Mouse (Mus musculus): ENCODE results near the gene Dgka. TPM values are rescaled to one million over a fixed set of nuclear protein-coding genes. Genes with fewer than 3 reads are reported as not detected.

Gene Dgka
- polyA plus RNA-seq, 1 experiment from 2014 or later = 7.8 TPM

DNA sequence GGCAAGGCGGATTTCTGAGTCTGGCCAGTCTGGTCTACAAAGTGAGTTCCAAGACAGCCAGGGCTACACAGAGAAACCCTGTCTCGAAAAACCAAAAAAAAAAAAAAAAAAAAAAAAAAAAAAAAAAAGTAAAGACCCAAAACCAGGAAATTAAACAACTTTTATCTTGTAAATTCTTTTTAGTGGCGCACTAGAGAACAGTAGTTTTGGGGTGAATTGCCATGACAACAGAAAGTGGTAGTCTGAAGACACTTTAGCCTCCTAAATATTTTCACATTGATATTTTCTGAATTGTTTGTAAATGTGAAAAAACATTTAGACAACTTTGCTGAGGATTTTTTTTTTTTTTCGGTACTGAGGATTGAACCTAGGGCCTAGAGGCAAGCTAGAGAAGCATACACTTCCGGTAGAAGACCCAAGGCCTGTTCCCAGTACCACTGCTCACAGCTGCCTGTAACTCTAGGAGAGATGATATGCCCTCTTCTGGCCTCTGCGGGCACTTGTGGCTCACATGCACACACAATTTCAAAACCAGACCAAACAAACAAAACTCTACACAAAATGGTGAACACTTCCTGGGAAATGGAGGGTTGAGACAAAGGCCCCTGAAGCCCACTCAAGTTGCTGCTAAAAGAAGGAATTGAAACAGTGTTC is 47.5 kb downstream of the Dgka start:
- Histone ChIP-seq H3K4me3 (ENCODE audit: low read depth, low read length) (peak overlapping the region; percentile 24; the same call in 1 of the 2 replicates), H3K4me1 (ENCODE audit: control insufficient read depth, insufficient read depth, low read length) (peaks cover 10% of the 10 kb centered on the region), H3K9me3 (ENCODE audit: control insufficient read depth, low read length) (no peaks in the 10 kb centered on the region), H3K4me2 (ENCODE audit: low read depth, low read length) (peak overlapping the region; percentile 39), H3K36me3 (ENCODE audit: control insufficient read depth, insufficient read depth, low read length) (no peaks in the 10 kb centered on the region), H3K27me3 (ENCODE audit: control insufficient read depth, insufficient read depth, low read length) (no peaks in the 10 kb centered on the region), H3K27ac (ENCODE audit: low read depth, low read length) (peak overlapping the region; percentile 61; the same call in 1 of the 2 replicates), H3K9ac (replicated peaks; ENCODE audit: low read depth, low read length) (no peak overlapping the region)
- 93% methylated on average over 6 of the region's 6 CpGs for WGBS
- ATAC-seq (ENCODE audit: low read depth) = no peak

DNA sequence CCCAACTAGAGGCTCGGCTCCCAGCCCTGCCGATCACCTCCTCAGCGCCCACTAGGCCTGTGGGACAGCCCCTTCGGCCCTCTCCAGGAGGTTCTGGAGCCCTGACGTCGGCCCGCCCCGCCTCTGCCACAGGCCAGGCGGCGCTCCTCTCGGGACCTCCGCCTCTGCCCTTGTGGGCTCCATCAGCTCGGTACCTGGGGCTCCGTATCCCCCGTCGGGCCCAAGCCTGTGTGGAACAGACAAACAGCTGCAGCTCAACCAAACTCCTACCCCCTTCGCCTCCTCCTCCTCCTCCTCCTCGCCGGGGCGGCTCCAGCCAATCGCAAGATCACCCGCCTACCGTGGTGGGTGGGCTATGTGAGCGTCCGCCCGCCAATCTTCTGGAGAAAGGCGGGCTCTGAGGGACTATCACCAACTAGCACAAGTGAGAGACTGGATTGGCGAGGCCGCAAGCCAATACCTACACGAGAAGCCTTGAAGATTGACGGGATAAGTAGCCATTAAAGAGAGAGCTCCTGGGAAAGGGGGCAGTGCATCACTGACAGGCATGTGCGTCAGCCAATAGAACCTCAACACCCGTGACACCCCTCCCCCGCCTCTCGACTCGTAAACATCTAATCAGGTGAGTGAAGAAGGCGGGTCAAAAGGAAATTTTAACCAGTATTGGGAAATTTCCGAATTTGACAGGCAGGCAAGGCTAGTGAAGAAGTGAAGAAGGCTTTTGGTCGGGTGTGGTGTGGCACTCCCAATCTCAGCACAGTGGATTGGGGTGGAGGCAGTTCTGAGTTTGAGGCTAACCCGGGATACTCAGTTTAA is 48.5 kb downstream of the Dgka start, which contains the start of gene Rab5b:
Gene Rab5b, minus strand, starts transcription at position 273 of the 816 bp plus-strand sequence.
- H3K9ac ChIP-seq (replicated peaks; ENCODE audit: low read depth, low read length) = peak within 1 kb of the TSS; percentile 97
- H3K27me3 ChIP-seq (ENCODE audit: control insufficient read depth, insufficient read depth, low read length) = no peaks in the 10 kb centered on the region
- H3K4me1 ChIP-seq (ENCODE audit: control insufficient read depth, insufficient read depth, low read length) = peaks cover 10% of the 10 kb centered on the region
- no peaks in the 10 kb centered on the region for H3K36me3 ChIP-seq (ENCODE audit: control insufficient read depth, insufficient read depth, low read length)
- peak within 1 kb of the TSS; percentile 96 for H3K27ac ChIP-seq (ENCODE audit: low read depth, low read length)
- H3K4me3 ChIP-seq (ENCODE audit: low read depth, low read length) = peak within 1 kb of the TSS; percentile 90
- H3K4me2 ChIP-seq (ENCODE audit: low read depth, low read length) = peak within 1 kb of the TSS; percentile 76
- ATAC-seq (ENCODE audit: low read depth) = peak; percentile 99
- 2% methylated on average over 35 of the region's 40 CpGs for WGBS
- H3K9me3 ChIP-seq (ENCODE audit: control insufficient read depth, low read length) = no peaks in the 10 kb centered on the region

DNA sequence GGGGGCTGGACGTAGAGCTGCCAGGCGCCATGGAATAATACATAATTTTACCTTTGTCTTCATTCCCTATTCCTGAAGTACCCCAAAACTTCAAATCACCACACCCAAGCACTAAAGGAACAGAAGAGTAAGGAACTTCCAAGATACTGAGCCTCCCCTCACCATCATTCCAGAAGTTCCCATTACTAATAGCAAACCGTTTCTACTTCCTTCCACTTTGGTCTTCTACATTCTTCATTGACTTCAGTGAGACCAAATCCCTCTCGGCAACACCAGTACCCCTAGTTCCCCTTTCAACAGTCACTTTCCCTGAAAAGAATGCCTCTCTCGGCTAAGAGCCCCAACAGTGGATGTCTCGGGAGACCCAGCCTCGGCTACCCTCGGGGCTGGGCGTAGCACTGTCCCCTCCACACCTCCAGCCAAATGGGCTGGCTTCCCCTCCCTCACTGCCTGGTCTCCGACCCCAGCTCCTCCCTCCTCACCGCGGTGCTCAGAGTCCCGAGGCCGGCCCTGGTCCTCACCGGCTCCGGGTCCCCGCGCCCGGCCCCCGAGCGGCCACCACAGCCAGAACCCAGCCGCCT is 49.2 kb downstream of the Dgka start:
- Histone ChIP-seq H3K9ac (replicated peaks; ENCODE audit: low read depth, low read length) (peak overlapping the region; percentile 97), H3K9me3 (ENCODE audit: control insufficient read depth, low read length) (no peaks in the 10 kb centered on the region), H3K4me1 (ENCODE audit: control insufficient read depth, insufficient read depth, low read length) (peaks cover 10% of the 10 kb centered on the region), H3K4me3 (ENCODE audit: low read depth, low read length) (peak overlapping the region; percentile 90), H3K27me3 (ENCODE audit: control insufficient read depth, insufficient read depth, low read length) (no peaks in the 10 kb centered on the region), H3K36me3 (ENCODE audit: control insufficient read depth, insufficient read depth, low read length) (no peaks in the 10 kb centered on the region), H3K4me2 (ENCODE audit: low read depth, low read length) (peak overlapping the region; percentile 76), H3K27ac (ENCODE audit: low read depth, low read length) (peak overlapping the region; percentile 96)
- WGBS = 2% methylated on average over 22 of the region's 22 CpGs
- no peak for ATAC-seq (ENCODE audit: low read depth)

DNA sequence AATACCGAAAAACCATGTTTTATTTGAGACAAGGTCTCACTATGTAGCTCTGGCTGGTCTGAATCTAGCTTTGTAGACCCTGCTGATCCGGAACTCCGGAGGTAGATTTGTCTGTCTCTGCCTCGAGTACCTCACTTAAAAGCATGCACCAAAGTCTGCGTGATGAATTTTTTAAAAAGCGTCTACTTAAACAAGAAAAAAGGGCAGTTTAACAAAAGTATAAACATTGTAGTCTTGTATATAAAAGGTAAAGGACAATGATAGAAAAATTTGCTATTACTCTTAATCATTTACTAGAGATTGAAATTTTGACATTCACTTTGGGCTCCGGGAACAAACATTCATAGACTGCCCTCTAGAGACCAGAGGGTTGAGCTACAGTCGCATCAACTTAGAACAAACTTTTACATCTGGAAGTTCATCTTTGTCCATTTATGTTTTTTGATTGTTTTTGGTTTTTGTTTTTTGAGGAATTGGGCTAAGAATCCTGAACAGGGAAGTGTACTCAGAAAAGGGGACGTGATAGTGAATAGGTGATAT is 70.1 kb downstream of the Dgka start:
- Histone ChIP-seq H3K4me2 (ENCODE audit: low read depth, low read length) (peak overlapping the region; percentile 89), H3K9ac (replicated peaks; ENCODE audit: low read depth, low read length) (no peak overlapping the region), H3K9me3 (ENCODE audit: control insufficient read depth, low read length) (no peaks in the 10 kb centered on the region), H3K4me1 (ENCODE audit: control insufficient read depth, insufficient read depth, low read length) (peaks cover 6% of the 10 kb centered on the region), H3K4me3 (ENCODE audit: low read depth, low read length) (peak overlapping the region; percentile 62), H3K27ac (ENCODE audit: low read depth, low read length) (peak overlapping the region; percentile 78; the same call in 1 of the 2 replicates), H3K36me3 (ENCODE audit: control insufficient read depth, insufficient read depth, low read length) (0 out of 2 replicates have a peak, but pooled peaks cover 5% of the 10 kb centered on the region), H3K27me3 (ENCODE audit: control insufficient read depth, insufficient read depth, low read length) (no peaks in the 10 kb centered on the region)
- 0 out of 2 replicates have a peak, but pooled peaks have one; percentile 18 for ATAC-seq (ENCODE audit: low read depth)
- 3% methylated on average over 9 of the region's 9 CpGs for WGBS

DNA sequence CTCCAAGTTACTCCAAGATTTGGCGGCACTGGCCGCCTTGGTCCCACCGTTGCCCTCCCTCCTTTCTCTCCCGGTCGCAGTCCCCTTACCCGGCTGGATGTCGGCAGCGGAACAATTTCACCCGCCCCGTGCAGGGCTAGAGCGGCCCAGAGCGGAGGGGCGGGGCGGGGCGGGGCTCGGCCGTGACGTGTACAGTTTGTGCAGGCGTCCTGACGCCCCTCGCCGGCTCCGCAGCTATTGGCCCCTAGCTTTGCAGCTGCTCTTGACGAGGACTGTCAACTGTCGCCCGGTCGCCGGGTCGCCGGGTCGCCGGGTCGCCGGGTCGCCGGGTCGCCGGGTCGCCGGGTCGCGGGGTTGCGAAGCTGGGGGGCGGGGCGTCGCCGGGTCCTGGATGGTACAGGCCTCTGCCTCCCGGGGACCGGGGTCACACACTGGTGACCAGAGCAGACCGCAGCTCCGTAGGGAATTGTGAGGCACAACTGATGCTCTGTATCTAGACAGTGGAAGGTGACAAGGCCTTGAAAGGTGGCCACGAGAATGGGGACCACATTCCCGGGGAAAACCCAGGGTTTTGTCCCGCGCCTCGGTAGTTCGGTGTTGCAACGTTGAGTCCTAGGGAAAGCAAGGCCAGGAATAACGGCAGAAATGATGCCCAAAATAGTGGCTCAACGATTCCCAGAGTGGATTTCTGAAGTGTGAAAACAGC is 70.7 kb downstream of the Dgka start, which contains the start of gene Suox:
Gene Suox, minus strand, starts transcription at position 311 of the 706 bp plus-strand sequence.
- Histone ChIP-seq H3K4me2 (ENCODE audit: low read depth, low read length) (peak within 1 kb of the TSS; percentile 89), H3K4me3 (ENCODE audit: low read depth, low read length) (peak within 1 kb of the TSS; percentile 62), H3K27me3 (ENCODE audit: control insufficient read depth, insufficient read depth, low read length) (no peaks in the 10 kb centered on the region), H3K9me3 (ENCODE audit: control insufficient read depth, low read length) (no peaks in the 10 kb centered on the region), H3K27ac (ENCODE audit: low read depth, low read length) (peak within 1 kb of the TSS; percentile 78), H3K9ac (replicated peaks; ENCODE audit: low read depth, low read length) (peak within 1 kb of the TSS; percentile 66), H3K4me1 (ENCODE audit: control insufficient read depth, insufficient read depth, low read length) (peaks cover 6% of the 10 kb centered on the region), H3K36me3 (ENCODE audit: control insufficient read depth, insufficient read depth, low read length) (no peaks in the 10 kb centered on the region)
- ATAC-seq (ENCODE audit: low read depth) = peak; percentile 94
- under 1% methylated on average over 60 of the region's 60 CpGs for WGBS

DNA sequence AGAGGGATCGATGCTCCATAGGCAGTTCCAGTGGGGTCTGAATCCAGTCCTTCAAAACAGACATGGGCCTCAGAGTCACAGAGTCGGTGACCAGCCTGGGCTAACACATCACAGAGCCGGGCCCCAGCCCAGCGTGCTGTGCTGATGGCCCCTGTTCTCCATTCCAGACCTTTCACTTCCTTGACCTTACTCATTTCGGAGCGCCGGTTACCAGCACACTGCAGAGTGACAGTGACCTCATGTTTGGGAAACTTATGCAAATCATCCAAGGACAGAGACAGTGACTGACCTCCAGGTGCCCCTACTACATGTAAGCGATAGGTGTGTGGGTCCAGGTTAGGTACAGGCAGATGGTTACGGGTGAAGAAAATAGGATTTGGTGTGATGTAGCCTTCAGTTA is 73.5 kb downstream of the Dgka start:
- no peak overlapping the region for H3K4me2 ChIP-seq (ENCODE audit: low read depth, low read length)
- H3K27ac ChIP-seq (ENCODE audit: low read depth, low read length) = no peak overlapping the region
- no peaks in the 10 kb centered on the region for H3K27me3 ChIP-seq (ENCODE audit: control insufficient read depth, insufficient read depth, low read length)
- WGBS = 92% methylated on average over 9 of the region's 9 CpGs
- H3K9me3 ChIP-seq (ENCODE audit: control insufficient read depth, low read length) = no peaks in the 10 kb centered on the region
- no peak for ATAC-seq (ENCODE audit: low read depth)
- H3K36me3 ChIP-seq (ENCODE audit: control insufficient read depth, insufficient read depth, low read length) = no peaks in the 10 kb centered on the region
- H3K4me3 ChIP-seq (ENCODE audit: low read depth, low read length) = no peak overlapping the region
- no peak overlapping the region for H3K9ac ChIP-seq (replicated peaks; ENCODE audit: low read depth, low read length)
- H3K4me1 ChIP-seq (ENCODE audit: control insufficient read depth, insufficient read depth, low read length) = peaks cover 6% of the 10 kb centered on the region

Other genes starting within 250 kb of the Dgka start
- 6.4 and 8.9 TPM in 2 replicates for gene Myl6b, start 246.2 kb downstream of the Dgka start, polyA plus RNA-seq (2014; fragmentation: Nextera tagmentation; extraction: Ambion mirVana)
- gene Esyt1, start 219.0 kb downstream of the Dgka start, polyA plus RNA-seq (2014; fragmentation: Nextera tagmentation; extraction: Ambion mirVana) = 10.0 and 25.9 TPM in 2 replicates
- gene Zc3h10, start 197.1 kb downstream of the Dgka start, polyA plus RNA-seq (2014; fragmentation: Nextera tagmentation; extraction: Ambion mirVana) = 11.7 and 18.1 TPM in 2 replicates
- 2,344 and 2,479 TPM in 2 replicates for gene Rpl41, start 195.6 kb downstream of the Dgka start, polyA plus RNA-seq (2014; fragmentation: Nextera tagmentation; extraction: Ambion mirVana)
- 127 and 132 TPM in 2 replicates for gene Pa2g4, start 178.9 kb downstream of the Dgka start, polyA plus RNA-seq (2014; fragmentation: Nextera tagmentation; extraction: Ambion mirVana)
- gene Erbb3, start 155.2 kb downstream of the Dgka start, polyA plus RNA-seq (2014; fragmentation: Nextera tagmentation; extraction: Ambion mirVana) = 1.4 and 6.0 TPM in 2 replicates
- gene Rps26, start 118.1 kb downstream of the Dgka start, polyA plus RNA-seq (2014; fragmentation: Nextera tagmentation; extraction: Ambion mirVana) = 454 and 493 TPM in 2 replicates
- 20.3 and 22.9 TPM in 2 replicates for gene Ikzf4, start 98.9 kb downstream of the Dgka start, polyA plus RNA-seq (2014; fragmentation: Nextera tagmentation; extraction: Ambion mirVana)
- gene Suox, start 70.8 kb downstream of the Dgka start, polyA plus RNA-seq (2014; fragmentation: Nextera tagmentation; extraction: Ambion mirVana) = 13.1 and 14.6 TPM in 2 replicates
- gene Rab5b, start 48.6 kb downstream of the Dgka start, polyA plus RNA-seq (2014; fragmentation: Nextera tagmentation; extraction: Ambion mirVana) = 87.4 and 98.6 TPM in 2 replicates
- gene Pmel, start 40.7 kb downstream of the Dgka start, polyA plus RNA-seq (2014; fragmentation: Nextera tagmentation; extraction: Ambion mirVana) = 0.63 and 0.99 TPM in 2 replicates
- gene Cdk2, start 39.8 kb downstream of the Dgka start, polyA plus RNA-seq (2014; fragmentation: Nextera tagmentation; extraction: Ambion mirVana) = 8.6 and 15.9 TPM in 2 replicates
- gene Pym1, start 3.0 kb upstream of the Dgka start, polyA plus RNA-seq (2014; fragmentation: Nextera tagmentation; extraction: Ambion mirVana) = 36.0 and 41.9 TPM in 2 replicates
- gene Mmp19, start 46.1 kb upstream of the Dgka start, polyA plus RNA-seq (2014; fragmentation: Nextera tagmentation; extraction: Ambion mirVana) = 0.70 and 0.71 TPM in 2 replicates
- 35.6 and 42.1 TPM in 2 replicates for gene Dnajc14, start 59.2 kb upstream of the Dgka start, polyA plus RNA-seq (2014; fragmentation: Nextera tagmentation; extraction: Ambion mirVana)
- 13.9 and 16.6 TPM in 2 replicates for gene Tmem198b, start 59.5 kb upstream of the Dgka start, polyA plus RNA-seq (2014; fragmentation: Nextera tagmentation; extraction: Ambion mirVana)
- 146 and 168 TPM in 2 replicates for gene Sarnp, start 72.5 kb upstream of the Dgka start, polyA plus RNA-seq (2014; fragmentation: Nextera tagmentation; extraction: Ambion mirVana)
- gene Ormdl2, start 76.8 kb upstream of the Dgka start, polyA plus RNA-seq (2014; fragmentation: Nextera tagmentation; extraction: Ambion mirVana) = 21.2 and 21.9 TPM in 2 replicates
- gene Gdf11, start 146.9 kb upstream of the Dgka start, polyA plus RNA-seq (2014; fragmentation: Nextera tagmentation; extraction: Ambion mirVana) = 8.2 and 8.6 TPM in 2 replicates
- 146 and 210 TPM in 2 replicates for gene Cd63, start 156.1 kb upstream of the Dgka start, polyA plus RNA-seq (2014; fragmentation: Nextera tagmentation; extraction: Ambion mirVana)
- gene Rdh5, start 178.0 kb upstream of the Dgka start, polyA plus RNA-seq (2014; fragmentation: Nextera tagmentation; extraction: Ambion mirVana) = 18.4 and 19.7 TPM in 2 replicates
- gene Bloc1s1, start 179.2 kb upstream of the Dgka start, polyA plus RNA-seq (2014; fragmentation: Nextera tagmentation; extraction: Ambion mirVana) = 258 and 280 TPM in 2 replicates
- 3.3 and 10.3 TPM in 2 replicates for gene Itga7, start 189.0 kb upstream of the Dgka start, polyA plus RNA-seq (2014; fragmentation: Nextera tagmentation; extraction: Ambion mirVana)
- gene Mettl7b, start 216.1 kb upstream of the Dgka start, polyA plus RNA-seq (2014; fragmentation: Nextera tagmentation; extraction: Ambion mirVana) = not detected in 2 replicates
- gene Olfr9, start 244.6 kb upstream of the Dgka start, polyA plus RNA-seq (2014; fragmentation: Nextera tagmentation; extraction: Ambion mirVana) = not detected in 2 replicates

Measured in neural tube, embryonic 14.5 days (tissue).